Mouse (Mus musculus) kidney, embryonic 16.5 days (tissue): ENCODE results near the gene Tmem140. TPM values are rescaled to one million over a fixed set of nuclear protein-coding genes. Genes with fewer than 3 reads are reported as not detected.

ENCODE experiments used
- ATAC-seq: fragments of 200-750 bp; cut with Nextera tagmentation; 2 replicates; pipeline ENCODE4 v1.8.0; 2017; ENCODE audit warnings: moderate TSS enrichment; ENCODE audit not compliant: low FRiP score, low TSS enrichment
- H3K27ac ChIP-seq: fragments of 300-500 bp; sonication (generic); 2 replicates; pipeline ENCODE4 v1.5.1; 2014; ENCODE audit warnings: low read length
- H3K27me3 ChIP-seq: fragments of 300-500 bp; sonication (generic); 2 replicates; pipeline ENCODE4 v1.6.1; 2014; ENCODE audit warnings: low read length, control low read depth, mixed read lengths; ENCODE audit not compliant: insufficient read depth
- H3K36me3 ChIP-seq: fragments of 300-500 bp; sonication (generic); 2 replicates; pipeline ENCODE4 v1.6.1; 2014; ENCODE audit warnings: low read length, control low read depth, mixed read lengths; ENCODE audit not compliant: insufficient read depth
- H3K4me1 ChIP-seq: fragments of 300-500 bp; sonication (generic); 2 replicates; pipeline ENCODE4 v1.6.1; 2014; ENCODE audit warnings: low read length, control low read depth, mixed read lengths; ENCODE audit not compliant: insufficient read depth
- H3K4me2 ChIP-seq: fragments of 300-500 bp; sonication (generic); replicated peaks from 2 replicates; pipeline ENCODE4 v1.6.1; 2014; ENCODE audit warnings: low read depth, low read length
- H3K4me3 ChIP-seq: fragments of 300-500 bp; sonication (generic); 2 replicates; pipeline ENCODE4 v1.5.1; 2014; ENCODE audit warnings: mild to moderate bottlenecking, low read length
- H3K9ac ChIP-seq: fragments of 300-500 bp; sonication (generic); replicated peaks from 2 replicates; pipeline ENCODE4 v1.6.1; 2014; ENCODE audit warnings: low read length
- H3K9me3 ChIP-seq: fragments of 300-500 bp; sonication (generic); 2 replicates; pipeline ENCODE4 v1.6.1; 2016; ENCODE audit warnings: low read length, control low read depth
- WGBS: fragments of 180-500 bp; shearing (Covaris S2); extraction: QIAGEN DNeasy Blood & Tissue Kit; methylation state at CpG from one replicate; pipeline ENCODE4 v1.1.7; 2014; 5-methylcytosine and 5-hydroxymethylcytosine counted together
- polyA plus RNA-seq: library from polyadenylated mRNA; unstranded; fragments of >200 nt; fragmentation: Nextera tagmentation; extraction: Ambion mirVana; gene quantifications from 2 replicates; pipeline ENCODE4 v1.2.1, GENCODE M21; 2015

Tmem140 gene
- polyA plus RNA-seq, 1 experiment from 2014 or later, result 2.8 TPM

DNA sequence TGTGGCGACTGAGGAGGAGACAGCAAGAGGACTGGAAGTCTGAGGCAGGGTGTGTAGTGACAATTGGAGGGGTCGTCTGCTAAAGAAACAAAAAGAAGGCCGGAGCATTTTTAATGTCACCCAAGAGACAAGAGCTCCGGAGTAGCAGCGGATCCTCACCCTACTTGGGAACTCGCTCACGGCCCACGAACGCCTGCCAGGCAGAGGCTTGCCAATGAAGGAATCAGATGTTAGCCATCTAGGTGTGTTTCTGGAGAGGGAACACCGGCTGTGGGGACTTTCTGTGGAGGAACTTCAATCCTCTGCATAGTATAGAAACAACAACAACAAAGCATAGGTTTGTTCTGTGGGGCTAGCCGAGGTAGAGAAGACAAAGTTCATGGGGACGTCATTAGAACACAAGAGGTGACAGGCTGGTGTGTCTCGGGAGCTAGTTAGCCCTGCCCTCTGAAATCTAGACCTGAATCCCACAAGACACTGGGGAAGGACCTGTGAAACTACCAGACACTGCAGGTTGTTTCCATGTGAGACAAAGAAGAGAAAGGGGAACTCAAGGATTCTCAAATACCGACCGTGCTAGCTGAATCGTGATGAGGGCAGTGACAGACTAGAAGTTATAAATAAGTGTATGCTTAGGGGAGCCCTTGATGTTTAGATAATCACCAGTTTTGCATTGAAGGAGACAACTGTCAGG, 4.5 kb downstream of the Tmem140 start:
- Histone ChIP-seq H3K9me3 (no peaks in the 10 kb centered on the region), H3K4me1 (peaks cover 38% of the 10 kb centered on the region)
- 77% methylated on average over 16 of the region's 16 CpGs for WGBS

DNA sequence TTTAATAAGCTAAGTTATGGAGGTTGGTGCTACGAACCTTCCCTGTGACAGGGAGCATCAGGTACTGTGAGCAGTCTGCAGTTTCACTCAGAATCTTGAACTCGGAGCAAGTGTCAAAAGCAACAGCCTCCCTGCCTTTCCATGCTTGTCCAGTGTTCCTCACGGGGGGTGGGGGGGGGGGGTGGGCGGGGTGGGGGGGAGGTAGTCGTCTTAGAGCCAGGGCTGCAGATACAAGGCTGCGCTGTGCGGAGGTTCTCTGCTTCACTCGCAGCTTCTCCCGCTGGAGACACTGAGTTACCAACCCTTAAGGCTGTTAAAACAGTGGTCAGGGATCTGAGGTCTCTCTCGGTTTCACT, 5.0 kb downstream of the Tmem140 start:
- H3K27me3 ChIP-seq, result no peaks in the 10 kb centered on the region
- H3K27ac ChIP-seq, result no peak overlapping the region
- no peak overlapping the region for H3K9ac ChIP-seq
- 80% methylated on average over 10 of the region's 10 CpGs for WGBS
- no peaks in the 10 kb centered on the region for H3K9me3 ChIP-seq
- no peak overlapping the region for H3K4me2 ChIP-seq
- H3K4me1 ChIP-seq, result peaks cover 34% of the 10 kb centered on the region
- H3K36me3 ChIP-seq, result no peaks in the 10 kb centered on the region
- no peak for ATAC-seq
- H3K4me3 ChIP-seq, result no peak overlapping the region

More for the DNA sequence above, 4.5 kb downstream of the Tmem140 start:
- no peak for ATAC-seq
- Histone ChIP-seq H3K4me2 (no peak overlapping the region), H3K27ac (no peak overlapping the region), H3K9ac (no peak overlapping the region), H3K4me3 (no peak overlapping the region), H3K36me3 (no peaks in the 10 kb centered on the region), H3K27me3 (no peaks in the 10 kb centered on the region)

DNA sequence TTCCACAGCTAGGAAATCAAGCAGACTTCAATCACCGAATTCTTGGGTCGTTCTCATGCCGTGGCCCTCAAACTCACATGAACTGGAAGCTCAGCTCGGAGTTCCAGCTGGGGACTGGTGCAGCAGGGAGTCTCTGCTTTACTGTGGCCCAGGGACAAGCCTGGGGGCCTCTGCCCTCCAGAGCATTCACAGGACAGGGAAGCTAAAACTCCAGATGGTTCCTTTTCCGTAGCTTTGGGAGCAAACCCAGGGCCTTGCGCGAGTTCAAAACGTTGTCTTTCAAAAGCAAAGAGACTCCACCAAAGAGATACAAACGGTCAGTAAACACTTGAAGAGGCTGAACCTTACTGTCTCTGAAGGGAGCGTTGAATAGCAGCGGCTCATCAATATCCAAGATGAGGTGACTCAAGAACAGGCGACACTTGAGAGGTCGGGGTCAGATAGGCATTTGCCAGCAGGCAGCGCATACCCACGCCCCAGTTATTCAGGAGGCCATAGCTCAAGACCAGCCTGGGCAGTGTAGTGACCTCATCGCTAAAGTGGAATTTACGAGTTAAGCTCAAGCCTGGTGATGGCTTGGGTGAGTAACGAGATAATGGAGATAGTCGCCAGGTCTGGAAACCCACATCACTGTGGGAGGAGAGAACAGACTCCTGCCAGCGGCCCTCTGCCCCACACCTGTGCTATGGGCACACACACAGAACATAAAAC, 5.7 kb downstream of the Tmem140 start:
- H3K4me1 ChIP-seq, result peaks cover 34% of the 10 kb centered on the region; the same call in 1 of the 2 replicates
- no peak overlapping the region for H3K4me3 ChIP-seq
- no peak overlapping the region for H3K9ac ChIP-seq
- 0 out of 2 replicates have a peak, but pooled peaks cover 3% of the 10 kb centered on the region for H3K36me3 ChIP-seq
- no peaks in the 10 kb centered on the region for H3K27me3 ChIP-seq
- H3K4me2 ChIP-seq, result no peak overlapping the region
- no peak for ATAC-seq
- H3K27ac ChIP-seq, result no peak overlapping the region
- H3K9me3 ChIP-seq, result no peaks in the 10 kb centered on the region
- 76% methylated on average over 20 of the region's 20 CpGs for WGBS

DNA sequence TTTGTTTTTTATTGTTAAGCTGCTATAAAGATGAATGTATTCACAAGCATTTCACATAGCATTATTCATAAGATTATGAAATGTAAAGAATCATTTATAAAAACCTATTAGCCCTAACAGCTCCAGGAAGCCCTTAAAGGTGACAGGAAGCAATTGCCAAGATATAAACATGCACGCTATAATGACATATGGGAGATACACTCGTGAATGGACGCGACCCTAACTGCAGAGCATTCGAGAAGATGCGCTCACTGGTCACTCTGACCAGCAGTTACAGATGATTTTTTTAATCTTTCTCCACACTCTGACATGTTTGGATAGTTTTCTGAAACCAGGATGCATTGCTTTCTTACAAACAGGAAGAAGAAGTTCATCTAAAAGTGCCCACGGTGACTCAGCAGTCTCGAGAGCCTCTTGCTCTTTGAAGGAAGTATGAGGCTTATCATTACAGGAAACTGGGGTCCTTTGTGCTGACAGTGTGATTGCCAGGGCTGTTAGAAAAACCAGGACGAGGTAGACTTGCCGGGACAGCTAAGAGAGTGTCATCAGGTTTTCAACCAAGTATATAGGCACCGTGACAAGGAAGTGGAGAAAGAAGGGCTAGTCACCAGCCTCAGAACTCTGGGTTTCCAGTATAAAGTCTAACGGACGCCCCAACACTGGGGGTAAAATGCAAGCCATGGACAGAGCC, 6.4 kb downstream of the Tmem140 start:
- H3K4me1 ChIP-seq, result peaks cover 36% of the 10 kb centered on the region
- H3K27me3 ChIP-seq, result no peaks in the 10 kb centered on the region
- H3K9ac ChIP-seq, result no peak overlapping the region
- H3K27ac ChIP-seq, result peak overlapping the region; percentile 50; the same call in 1 of the 2 replicates
- H3K4me2 ChIP-seq, result no peak overlapping the region
- 0 out of 2 replicates have a peak, but pooled peaks cover 3% of the 10 kb centered on the region for H3K36me3 ChIP-seq
- H3K9me3 ChIP-seq, result no peaks in the 10 kb centered on the region
- 63% methylated on average over 13 of the region's 13 CpGs for WGBS
- H3K4me3 ChIP-seq, result no peak overlapping the region
- no peak for ATAC-seq

DNA sequence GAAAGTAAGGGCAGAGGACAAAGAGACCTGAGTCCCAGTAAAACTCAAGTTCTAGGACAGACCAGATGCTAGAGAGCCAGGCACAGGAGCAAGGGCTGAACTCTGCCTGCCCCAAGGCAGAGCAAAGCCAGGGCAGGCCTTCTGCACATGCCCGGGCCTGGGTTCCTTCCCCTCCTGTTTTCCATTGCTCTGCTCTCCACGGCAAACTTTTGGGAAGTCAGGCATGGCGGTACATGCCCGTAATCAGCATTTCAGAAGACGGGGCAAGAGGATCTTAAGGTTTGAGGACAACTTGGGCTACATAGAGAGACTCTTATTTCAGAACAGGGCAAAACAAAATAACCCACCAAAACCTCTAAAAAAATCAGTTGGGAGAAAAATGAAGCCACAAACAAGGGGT, 7.2 kb downstream of the Tmem140 start:
- WGBS, result 71% methylated on average over 5 of the region's 5 CpGs
- Histone ChIP-seq H3K36me3 (0 out of 2 replicates have a peak, but pooled peaks cover 3% of the 10 kb centered on the region), H3K4me1 (peaks cover 42% of the 10 kb centered on the region), H3K4me3 (no peak overlapping the region), H3K4me2 (no peak overlapping the region), H3K9me3 (no peaks in the 10 kb centered on the region), H3K27ac (peak overlapping the region; percentile 50; the same call in 1 of the 2 replicates), H3K9ac (no peak overlapping the region; the same call in 1 of the 2 replicates), H3K27me3 (no peaks in the 10 kb centered on the region)
- no peak for ATAC-seq

DNA sequence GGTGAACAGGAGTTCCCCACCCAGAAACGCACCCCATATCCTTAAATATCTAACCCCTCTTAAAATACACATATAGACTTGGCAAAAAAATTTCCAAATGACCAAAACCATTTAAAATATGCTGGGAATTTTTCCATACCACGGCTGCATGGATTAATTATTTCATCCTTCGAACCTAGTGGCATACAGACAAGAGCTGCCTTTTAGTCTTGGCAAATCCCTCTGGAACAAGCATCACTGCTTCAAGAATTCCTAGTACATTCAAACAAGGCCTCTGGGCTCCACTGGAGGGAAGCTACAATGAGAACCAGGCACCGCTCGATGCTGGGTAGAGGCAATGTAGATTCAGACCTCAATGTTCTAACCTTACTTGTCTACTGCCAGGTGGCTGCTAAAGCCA, 7.8 kb downstream of the Tmem140 start:
- Histone ChIP-seq H3K36me3 (0 out of 2 replicates have a peak, but pooled peaks cover 3% of the 10 kb centered on the region), H3K9ac (no peak overlapping the region), H3K27me3 (no peaks in the 10 kb centered on the region), H3K4me1 (peaks cover 40% of the 10 kb centered on the region), H3K4me2 (no peak overlapping the region), H3K9me3 (no peaks in the 10 kb centered on the region), H3K4me3 (no peak overlapping the region), H3K27ac (no peak overlapping the region)
- 81% methylated on average over 5 of the region's 5 CpGs for WGBS
- ATAC-seq, result no peak

DNA sequence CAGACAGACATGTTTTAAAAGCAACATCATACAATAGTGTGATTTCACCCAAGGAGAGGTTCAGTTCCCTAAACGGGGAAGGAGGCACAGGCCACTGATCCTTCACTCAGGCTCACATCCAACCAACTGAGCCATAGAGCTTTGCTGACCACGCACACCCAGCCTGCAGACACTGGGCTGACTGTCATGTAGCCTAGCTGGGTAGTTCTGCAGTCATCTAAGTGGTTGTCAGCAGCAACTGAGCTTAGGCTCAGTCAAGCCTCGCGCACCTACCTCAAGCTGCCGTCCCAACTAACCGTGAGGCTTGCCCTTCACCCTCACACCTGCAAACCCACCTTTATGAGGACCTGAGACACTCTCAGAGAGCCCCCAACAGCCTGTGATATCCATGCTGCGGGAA, 9.0 kb downstream of the Tmem140 start:
- no peaks in the 10 kb centered on the region for H3K27me3 ChIP-seq
- H3K27ac ChIP-seq, result no peak overlapping the region
- H3K36me3 ChIP-seq, result 0 out of 2 replicates have a peak, but pooled peaks cover 3% of the 10 kb centered on the region
- no peak overlapping the region for H3K4me2 ChIP-seq
- peaks cover 36% of the 10 kb centered on the region for H3K4me1 ChIP-seq
- no peaks in the 10 kb centered on the region for H3K9me3 ChIP-seq
- H3K4me3 ChIP-seq, result no peak overlapping the region
- no peak overlapping the region for H3K9ac ChIP-seq
- ATAC-seq, result no peak
- 83% methylated on average over 7 of the region's 7 CpGs for WGBS

DNA sequence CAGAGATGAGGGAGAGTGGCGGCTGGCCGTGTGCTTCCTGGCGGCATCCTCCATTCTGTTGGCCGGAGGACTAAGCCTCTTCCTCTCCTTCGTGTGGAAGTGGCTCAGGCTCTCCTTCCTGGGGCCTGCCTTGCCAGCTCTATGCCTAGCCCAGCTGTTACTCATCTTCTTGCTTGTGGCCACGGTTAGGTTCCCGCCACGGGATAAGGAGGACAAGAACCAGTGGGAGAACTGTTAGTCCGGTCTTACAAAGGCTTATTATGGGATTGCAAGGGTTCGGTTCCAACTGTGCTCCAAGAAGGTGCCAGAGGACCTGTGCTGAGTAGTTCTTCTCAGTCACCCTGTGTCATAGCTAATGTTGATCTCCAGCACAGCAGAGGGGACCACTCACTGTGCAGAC, 9.9 kb downstream of the Tmem140 start:
- peaks cover 39% of the 10 kb centered on the region for H3K4me1 ChIP-seq
- H3K27me3 ChIP-seq, result no peaks in the 10 kb centered on the region
- H3K36me3 ChIP-seq, result 0 out of 2 replicates have a peak, but pooled peaks cover 3% of the 10 kb centered on the region
- 89% methylated on average over 10 of the region's 10 CpGs for WGBS
- no peak overlapping the region for H3K4me2 ChIP-seq
- no peaks in the 10 kb centered on the region for H3K9me3 ChIP-seq
- no peak overlapping the region for H3K9ac ChIP-seq
- no peak for ATAC-seq
- H3K27ac ChIP-seq, result no peak overlapping the region
- H3K4me3 ChIP-seq, result no peak overlapping the region

DNA sequence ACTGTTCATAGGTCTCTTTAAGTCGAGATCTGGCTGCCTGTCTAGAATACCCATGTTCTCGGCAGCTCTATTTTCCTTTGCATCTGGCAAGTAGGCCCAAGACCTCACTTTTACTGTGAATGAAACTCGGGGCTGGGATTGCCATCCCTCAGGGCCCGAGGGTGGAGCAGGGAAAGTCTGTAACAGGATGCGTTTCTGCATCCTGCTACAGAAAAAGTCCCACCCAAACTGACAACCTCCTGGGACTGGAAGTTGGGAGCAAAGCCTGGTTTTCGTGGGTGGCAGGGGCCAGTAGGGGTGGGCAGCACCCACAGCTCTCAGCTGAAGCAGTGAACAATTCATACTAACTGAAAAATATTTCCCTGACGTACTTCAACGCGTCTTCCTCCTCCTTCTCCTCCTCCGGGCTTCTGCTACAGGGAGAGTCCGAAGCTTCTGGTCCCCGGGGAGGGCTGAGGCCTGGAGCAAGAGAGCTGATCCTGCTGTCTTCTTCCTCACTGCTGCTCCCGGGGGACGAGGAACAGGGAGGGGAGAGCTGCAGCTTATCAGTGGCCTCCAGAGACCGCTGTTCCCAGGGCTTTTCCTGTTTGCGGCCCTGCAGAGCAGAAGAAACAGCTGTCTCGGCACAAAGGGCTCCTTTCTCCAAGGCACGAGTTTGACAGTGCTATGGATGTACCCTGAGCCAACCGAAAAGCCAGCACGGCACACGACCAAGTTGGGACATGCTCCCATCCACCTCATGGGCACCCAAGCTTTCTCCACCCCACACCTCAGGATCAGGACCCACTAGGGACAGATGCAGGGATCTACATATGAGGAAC, 11.4 kb downstream of the Tmem140 start:
- 57% methylated on average over 21 of the region's 21 CpGs for WGBS
- no peaks in the 10 kb centered on the region for H3K9me3 ChIP-seq
- H3K4me1 ChIP-seq, result peaks cover 43% of the 10 kb centered on the region
- no peak overlapping the region; the same call in 1 of the 2 replicates for H3K4me2 ChIP-seq
- no peak for ATAC-seq
- no peaks in the 10 kb centered on the region for H3K27me3 ChIP-seq
- H3K27ac ChIP-seq, result peak overlapping the region; percentile 83
- H3K9ac ChIP-seq, result peak overlapping the region; percentile 48
- H3K36me3 ChIP-seq, result 0 out of 2 replicates have a peak, but pooled peaks cover 3% of the 10 kb centered on the region
- no peak overlapping the region for H3K4me3 ChIP-seq
